Mouse (Mus musculus) kidney, embryonic 14.5 days (tissue): Measurements from ENCODE around the gene Cers6. TPM values are rescaled to one million over a fixed set of nuclear protein-coding genes. Genes with fewer than 3 reads are reported as not detected.

ENCODE experiments used
- ATAC-seq: fragments of 200-750 bp; cut with Nextera tagmentation; 2 replicates; pipeline ENCODE4 v1.8.0; 2017; ENCODE audit warnings: moderate number of reproducible peaks, mild to moderate bottlenecking, moderate TSS enrichment, moderate library complexity; ENCODE audit not compliant: low FRiP score, low TSS enrichment
- H3K27ac ChIP-seq: fragments of 300-500 bp; sonication (generic); 2 replicates; pipeline ENCODE4 v1.5.1; 2014; ENCODE audit warnings: low read depth, mild to moderate bottlenecking, low read length, moderate library complexity, mixed read lengths
- H3K27me3 ChIP-seq: fragments of 300-500 bp; sonication (generic); 2 replicates; pipeline ENCODE4 v1.6.1; 2014; ENCODE audit warnings: mild to moderate bottlenecking, low read length; ENCODE audit not compliant: control insufficient read depth, insufficient read depth
- H3K36me3 ChIP-seq: fragments of 300-500 bp; sonication (generic); 2 replicates; pipeline ENCODE4 v1.6.1; 2014; ENCODE audit warnings: low read length, mixed read lengths; ENCODE audit not compliant: control insufficient read depth, insufficient read depth
- H3K4me1 ChIP-seq: fragments of 300-500 bp; sonication (generic); 2 replicates; pipeline ENCODE4 v1.6.1; 2014; ENCODE audit warnings: low read length, mixed read lengths; ENCODE audit not compliant: control insufficient read depth, insufficient read depth
- H3K4me2 ChIP-seq: fragments of 300-500 bp; sonication (generic); replicated peaks from 2 replicates; pipeline ENCODE4 v1.6.1; 2014; ENCODE audit warnings: low read depth, mild to moderate bottlenecking, low read length
- H3K4me3 ChIP-seq: fragments of 300-500 bp; sonication (generic); 2 replicates; pipeline ENCODE4 v1.5.1; 2014; ENCODE audit warnings: mild to moderate bottlenecking, low read length
- H3K9ac ChIP-seq: fragments of 300-500 bp; sonication (generic); 2 replicates; pipeline ENCODE4 v1.6.1; 2014; ENCODE audit warnings: low read depth, mild to moderate bottlenecking, low read length, moderate library complexity
- H3K9me3 ChIP-seq: fragments of 300-500 bp; sonication (generic); 2 replicates; pipeline ENCODE4 v1.6.1; 2016; ENCODE audit warnings: low read length; ENCODE audit not compliant: control insufficient read depth
- WGBS: fragments of 180-500 bp; shearing (Covaris S2); extraction: QIAGEN DNeasy Blood & Tissue Kit; methylation state at CpG from one replicate; pipeline ENCODE4 v1.1.7; 2014; 5-methylcytosine and 5-hydroxymethylcytosine counted together
- polyA plus RNA-seq: library from polyadenylated mRNA; unstranded; fragments of >200 nt; fragmentation: Nextera tagmentation; extraction: Ambion mirVana; gene quantifications from 2 replicates; pipeline ENCODE4 v1.2.1, GENCODE M21; 2014

Cers6 gene
- polyA plus RNA-seq, 1 experiment from 2014 or later, result 46.7 TPM

DNA sequence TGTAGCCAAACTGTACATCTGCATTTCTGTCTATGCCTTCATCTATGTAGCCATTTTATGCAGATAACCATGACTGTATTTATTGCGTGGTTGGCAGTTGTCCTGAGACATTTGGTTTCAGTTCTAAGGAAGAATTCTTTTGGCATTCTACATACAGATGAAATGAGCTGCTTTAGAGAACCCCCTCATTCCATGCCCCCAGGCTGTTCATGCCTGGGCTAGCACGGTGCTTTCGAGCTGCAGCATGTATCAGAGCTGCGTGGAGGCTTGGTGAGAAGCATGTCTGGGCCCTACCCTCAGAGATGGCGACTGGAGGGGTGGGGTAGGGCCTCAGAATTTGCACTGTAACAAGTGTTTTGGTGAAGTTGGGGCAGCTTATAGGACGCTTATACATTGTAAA lies 64.3 kb downstream of the Cers6 start:
- no peaks in the 10 kb centered on the region for H3K36me3 ChIP-seq
- WGBS, result 84% methylated on average over 6 of the region's 6 CpGs
- H3K4me2 ChIP-seq, result no peak overlapping the region
- H3K4me1 ChIP-seq, result 0 out of 2 replicates have a peak, but pooled peaks cover 5% of the 10 kb centered on the region
- no peaks in the 10 kb centered on the region for H3K27me3 ChIP-seq
- H3K27ac ChIP-seq, result no peak overlapping the region
- no peak overlapping the region for H3K9ac ChIP-seq
- no peak for ATAC-seq
- H3K9me3 ChIP-seq, result no peaks in the 10 kb centered on the region
- no peak overlapping the region for H3K4me3 ChIP-seq

DNA sequence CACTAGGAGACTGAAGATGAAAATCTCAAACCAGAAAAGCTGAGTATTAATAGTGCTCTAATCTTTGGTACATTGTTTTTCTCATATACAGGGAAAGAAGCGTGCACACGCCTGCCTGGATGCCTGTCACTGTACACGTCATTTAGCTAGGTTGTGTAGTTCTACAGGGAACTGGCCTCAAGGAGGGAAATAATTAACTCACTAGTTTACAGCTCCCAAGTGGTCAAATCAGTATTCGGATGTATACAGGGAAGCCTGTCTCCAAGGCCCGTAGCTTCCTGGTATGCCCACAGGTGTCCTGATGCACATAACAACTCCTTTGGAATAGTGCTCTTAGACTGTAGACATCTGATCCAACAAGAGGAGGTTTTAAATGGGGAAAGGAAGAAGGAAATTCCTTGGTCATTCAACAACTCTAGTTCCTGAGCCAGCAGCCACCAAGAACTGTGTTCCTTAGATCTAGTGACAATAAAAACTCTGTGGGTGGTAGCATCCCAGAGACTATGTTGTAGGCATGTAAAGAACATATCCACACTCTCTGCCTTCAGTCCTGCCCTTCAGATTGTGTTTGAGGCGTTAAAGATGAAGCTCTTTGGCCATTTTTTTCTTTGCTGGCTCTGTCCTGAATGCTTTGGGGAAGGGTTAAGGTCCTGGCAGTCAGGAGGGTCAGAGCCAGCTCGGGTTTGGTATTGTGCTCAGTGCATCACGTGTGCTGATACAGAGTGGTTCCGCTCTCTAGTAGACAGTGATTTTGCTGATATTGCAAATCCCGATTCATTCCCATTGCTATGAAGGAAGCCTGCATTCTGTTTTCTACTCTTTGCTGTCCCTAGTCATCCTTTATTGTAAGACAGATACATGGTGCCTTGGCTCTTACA lies 65.9 kb downstream of the Cers6 start:
- no peaks in the 10 kb centered on the region for H3K27me3 ChIP-seq
- ATAC-seq, result no peak
- H3K36me3 ChIP-seq, result no peaks in the 10 kb centered on the region
- H3K4me1 ChIP-seq, result 0 out of 2 replicates have a peak, but pooled peaks cover 5% of the 10 kb centered on the region
- no peak overlapping the region for H3K4me2 ChIP-seq
- 78% methylated on average over 10 of the region's 10 CpGs for WGBS
- no peak overlapping the region for H3K27ac ChIP-seq
- H3K4me3 ChIP-seq, result no peak overlapping the region
- no peaks in the 10 kb centered on the region for H3K9me3 ChIP-seq
- no peak overlapping the region for H3K9ac ChIP-seq

DNA sequence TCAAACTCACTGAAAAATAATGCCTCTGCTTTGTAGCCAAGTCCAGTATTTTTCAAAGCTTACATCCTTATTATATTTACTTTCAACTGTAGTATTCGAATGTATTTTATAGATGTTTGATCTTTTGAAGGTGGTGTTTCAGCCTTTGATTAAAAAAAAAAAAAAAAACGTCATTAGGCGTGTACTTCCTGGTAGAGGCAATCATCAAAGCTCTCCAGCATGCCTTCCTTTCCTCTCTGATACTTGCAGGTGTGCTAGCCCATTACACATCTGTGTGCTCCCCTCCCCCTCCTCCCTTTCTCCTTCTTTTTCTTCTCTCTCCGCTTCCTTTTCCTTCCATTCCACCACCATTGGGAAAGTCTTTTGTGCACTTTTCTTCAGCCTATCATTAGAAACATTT lies 71.0 kb downstream of the Cers6 start:
- ATAC-seq, result no peak
- WGBS, result 68% methylated on average over 4 of the region's 4 CpGs
- no peak overlapping the region for H3K4me3 ChIP-seq
- no peak overlapping the region for H3K4me2 ChIP-seq
- no peaks in the 10 kb centered on the region for H3K4me1 ChIP-seq
- H3K9me3 ChIP-seq, result no peaks in the 10 kb centered on the region
- no peaks in the 10 kb centered on the region for H3K36me3 ChIP-seq
- no peak overlapping the region for H3K9ac ChIP-seq
- no peak overlapping the region for H3K27ac ChIP-seq
- H3K27me3 ChIP-seq, result no peaks in the 10 kb centered on the region

DNA sequence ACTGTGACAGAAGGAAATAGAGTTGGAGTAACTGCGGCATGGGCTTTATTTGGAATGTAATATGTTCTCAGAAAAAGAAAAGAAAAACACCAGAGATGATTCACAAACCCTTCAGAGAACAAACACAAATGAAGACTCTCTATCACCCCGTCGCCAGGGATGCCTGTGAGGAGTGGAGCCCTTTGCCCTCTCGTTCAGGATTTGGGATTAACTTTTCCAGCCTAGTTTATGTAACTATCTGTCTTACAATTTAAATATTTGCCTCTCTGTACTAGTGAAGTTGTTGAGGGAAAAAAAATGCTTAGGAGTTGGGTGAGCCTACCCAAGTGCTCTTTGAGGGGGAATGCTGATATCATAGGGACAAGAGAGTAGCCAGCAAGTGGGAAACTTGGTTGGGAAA lies 71.4 kb downstream of the Cers6 start:
- Histone ChIP-seq H3K4me3 (no peak overlapping the region), H3K27me3 (no peaks in the 10 kb centered on the region), H3K9ac (no peak overlapping the region), H3K36me3 (no peaks in the 10 kb centered on the region), H3K4me1 (no peaks in the 10 kb centered on the region), H3K4me2 (no peak overlapping the region), H3K27ac (no peak overlapping the region), H3K9me3 (no peaks in the 10 kb centered on the region)
- WGBS, result 53% methylated on average over 4 of the region's 4 CpGs
- ATAC-seq, result no peak

DNA sequence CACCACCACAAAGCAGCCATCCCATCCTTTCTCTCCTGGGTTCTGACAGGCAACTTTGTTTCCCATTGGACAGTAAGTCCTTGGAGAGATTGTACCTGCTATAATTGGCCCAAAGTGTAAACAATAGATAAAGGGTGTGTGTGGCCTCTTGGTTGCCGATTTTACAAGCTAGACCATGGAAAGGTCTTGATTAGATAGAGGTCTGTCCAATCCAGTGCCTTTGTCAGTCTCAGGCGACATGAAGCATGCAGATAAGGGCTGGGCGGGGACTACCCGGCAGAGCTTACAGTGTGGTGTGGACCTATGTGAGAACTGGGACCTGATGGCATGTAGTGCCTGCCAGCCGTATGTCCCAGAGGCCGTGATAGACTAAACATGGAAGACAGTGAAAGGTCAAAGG lies 73.4 kb downstream of the Cers6 start:
- Histone ChIP-seq H3K9ac (no peak overlapping the region), H3K36me3 (no peaks in the 10 kb centered on the region), H3K27ac (no peak overlapping the region), H3K27me3 (no peaks in the 10 kb centered on the region), H3K9me3 (no peaks in the 10 kb centered on the region), H3K4me2 (no peak overlapping the region), H3K4me1 (no peaks in the 10 kb centered on the region), H3K4me3 (no peak overlapping the region)
- no peak for ATAC-seq
- WGBS, result 86% methylated on average over 6 of the region's 6 CpGs

DNA sequence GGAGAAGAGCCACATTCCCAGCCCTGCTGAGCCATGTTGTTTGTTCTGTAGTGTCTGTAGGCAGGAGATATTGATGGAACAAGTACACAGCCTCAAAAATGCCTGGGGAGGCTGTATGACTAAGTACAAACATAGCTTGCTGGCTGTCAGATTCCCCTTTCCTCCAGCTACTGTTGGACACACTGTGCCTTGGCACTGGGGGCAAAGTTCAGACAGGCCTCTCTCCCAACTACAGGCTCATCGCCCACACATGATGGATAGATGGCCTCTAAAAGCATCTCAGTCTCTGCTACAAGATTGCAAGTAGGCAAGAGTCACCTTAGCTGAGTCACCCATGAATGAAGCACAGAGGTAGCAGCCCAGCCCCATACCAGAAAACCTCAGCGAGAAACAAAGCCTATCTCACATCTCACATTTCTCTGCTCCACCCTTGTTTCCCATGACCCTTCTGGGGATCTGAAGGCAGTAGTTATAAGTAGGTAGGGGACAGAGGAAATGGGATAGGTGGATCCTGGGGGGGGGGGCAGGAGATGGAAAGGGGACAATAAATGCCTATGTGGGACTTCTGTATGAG lies 74.6 kb downstream of the Cers6 start:
- ATAC-seq, result no peak
- H3K36me3 ChIP-seq, result no peaks in the 10 kb centered on the region
- no peak overlapping the region for H3K9ac ChIP-seq
- WGBS, result 52% methylated on average over 2 of the region's 2 CpGs
- H3K27me3 ChIP-seq, result no peaks in the 10 kb centered on the region
- no peak overlapping the region for H3K27ac ChIP-seq
- no peaks in the 10 kb centered on the region for H3K9me3 ChIP-seq
- H3K4me2 ChIP-seq, result no peak overlapping the region
- no peak overlapping the region for H3K4me3 ChIP-seq
- H3K4me1 ChIP-seq, result no peaks in the 10 kb centered on the region

DNA sequence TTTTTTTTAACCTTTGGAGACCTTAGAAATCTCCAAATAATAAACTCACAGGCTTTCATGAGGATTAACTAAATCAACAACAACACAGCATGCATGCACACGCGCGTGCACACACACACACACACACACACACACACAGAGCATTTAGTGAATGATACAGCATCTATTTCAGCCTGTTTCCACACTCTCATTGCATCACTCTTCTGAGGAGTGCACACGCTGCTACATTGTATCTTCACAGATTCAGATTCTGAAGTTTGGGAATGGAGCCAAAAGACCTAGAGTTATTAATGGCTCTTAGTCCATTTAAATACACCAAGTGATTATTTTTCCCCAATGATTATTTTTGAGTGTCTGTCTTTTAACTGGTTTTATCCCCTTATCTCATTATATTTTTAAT lies 75.5 kb downstream of the Cers6 start:
- Histone ChIP-seq H3K4me2 (no peak overlapping the region), H3K4me3 (no peak overlapping the region), H3K36me3 (no peaks in the 10 kb centered on the region), H3K9me3 (no peaks in the 10 kb centered on the region), H3K9ac (no peak overlapping the region), H3K27ac (no peak overlapping the region), H3K27me3 (no peaks in the 10 kb centered on the region), H3K4me1 (no peaks in the 10 kb centered on the region)
- 85% methylated on average over 4 of the region's 4 CpGs for WGBS
- ATAC-seq, result no peak

DNA sequence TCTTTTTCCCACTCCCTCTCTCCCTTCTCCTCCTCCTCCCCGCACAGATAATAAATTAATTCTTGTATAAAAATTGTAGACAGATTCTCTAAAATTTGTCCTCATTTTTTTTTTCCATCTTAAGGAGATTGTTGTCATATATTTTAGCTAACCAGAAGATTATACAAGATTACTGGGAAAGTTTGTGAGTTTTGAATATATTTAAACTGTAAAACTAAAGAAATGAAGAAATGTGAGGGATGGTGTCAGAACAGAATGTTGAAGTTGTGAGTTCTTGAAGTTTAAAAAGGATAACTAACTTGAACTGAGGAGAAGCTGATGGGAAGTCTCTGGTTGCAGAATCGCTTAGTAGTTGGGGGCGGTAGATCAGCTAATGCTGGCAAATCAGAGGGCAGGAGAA lies 76.6 kb downstream of the Cers6 start:
- no peak overlapping the region for H3K27ac ChIP-seq
- H3K4me3 ChIP-seq, result no peak overlapping the region
- H3K9me3 ChIP-seq, result no peaks in the 10 kb centered on the region
- no peak overlapping the region for H3K4me2 ChIP-seq
- no peaks in the 10 kb centered on the region for H3K4me1 ChIP-seq
- WGBS, result 97% methylated on average over 3 of the region's 3 CpGs
- no peak overlapping the region for H3K9ac ChIP-seq
- H3K36me3 ChIP-seq, result no peaks in the 10 kb centered on the region
- no peak for ATAC-seq
- no peaks in the 10 kb centered on the region for H3K27me3 ChIP-seq

DNA sequence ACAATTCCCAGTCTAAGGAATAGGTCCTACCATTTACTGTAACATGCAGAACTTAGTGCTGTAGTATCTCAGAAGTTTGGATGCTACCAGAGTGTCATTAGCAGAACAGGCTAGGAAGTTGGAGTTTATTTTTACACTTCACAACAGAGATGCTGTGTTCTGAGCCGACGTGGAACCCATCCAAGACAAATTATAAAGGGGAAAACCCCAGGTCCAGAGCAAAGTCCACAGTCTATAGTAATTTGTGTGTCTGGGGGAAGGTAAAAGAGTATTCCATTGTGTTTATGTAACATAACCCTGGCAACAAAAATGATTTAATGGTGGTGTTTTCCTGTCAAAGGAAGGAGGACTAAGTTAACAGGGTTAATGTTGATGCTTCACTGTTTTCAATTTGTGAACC lies 83.7 kb downstream of the Cers6 start:
- Histone ChIP-seq H3K4me3 (no peak overlapping the region), H3K4me1 (peaks cover 10% of the 10 kb centered on the region), H3K9ac (no peak overlapping the region), H3K4me2 (no peak overlapping the region), H3K36me3 (no peaks in the 10 kb centered on the region), H3K9me3 (no peaks in the 10 kb centered on the region), H3K27ac (no peak overlapping the region), H3K27me3 (no peaks in the 10 kb centered on the region)
- 34% methylated on average over 2 of the region's 2 CpGs for WGBS
- peak; percentile 72 for ATAC-seq
